Mouse (Mus musculus) ES-Bruce4 (cell line): ENCODE results near the gene Wwp2. TPM values are rescaled to one million over a fixed set of nuclear protein-coding genes. Genes with fewer than 3 reads are reported as not detected.

ENCODE experiments used
- H3K27ac ChIP-seq: 2 replicates; pipeline ENCODE4 v1.5.1; 2012; ENCODE audit warnings: low read length, inconsistent platforms; ENCODE audit not compliant: insufficient read depth
- H3K27me3 ChIP-seq: 2 replicates; pipeline ENCODE4 v1.6.1; 2012; ENCODE audit warnings: mild to moderate bottlenecking, low read length, inconsistent platforms; ENCODE audit not compliant: control insufficient read depth, poor library complexity, insufficient read depth, severe bottlenecking
- H3K36me3 ChIP-seq: 2 replicates; pipeline ENCODE4 v1.6.1; 2012; ENCODE audit warnings: inconsistent platforms, mild to moderate bottlenecking, low read length, moderate library complexity; ENCODE audit not compliant: control insufficient read depth, poor library complexity, insufficient read depth, severe bottlenecking
- H3K4me1 ChIP-seq: one replicate; pipeline ENCODE4 v1.8.1; 2011; ENCODE audit warnings: low read length; ENCODE audit not compliant: control insufficient read depth, insufficient read depth
- H3K4me3 ChIP-seq: 2 replicates; pipeline ENCODE4 v1.5.1; 2011; ENCODE audit warnings: low read depth, mild to moderate bottlenecking, low read length
- H3K9ac ChIP-seq: 2 replicates; pipeline ENCODE4 v1.6.1; 2012; ENCODE audit warnings: low read depth, mild to moderate bottlenecking, inconsistent platforms; ENCODE audit not compliant: poor library complexity, severe bottlenecking
- H3K9me3 ChIP-seq: replicated peaks from 2 replicates; pipeline ENCODE4 v1.6.1; 2012; ENCODE audit warnings: mild to moderate bottlenecking, low read length, inconsistent platforms; ENCODE audit not compliant: control insufficient read depth, poor library complexity, insufficient read depth, severe bottlenecking
- CTCF ChIP-seq: IDR thresholded peaks from one replicate; pipeline ENCODE4 v1.8.1; 2011; ENCODE audit warnings: low read depth, low read length
- EP300 ChIP-seq: IDR thresholded peaks from 2 replicates; pipeline ENCODE4 v1.6.1; 2011; ENCODE audit warnings: low read depth, low read length; ENCODE audit not compliant: insufficient read depth
- POLR2A ChIP-seq: IDR thresholded peaks from one replicate; pipeline ENCODE4 v1.8.1; 2011; ENCODE audit warnings: low read length; ENCODE audit not compliant: insufficient read depth
- polyA plus RNA-seq: library from polyadenylated mRNA; stranded (reverse); fragments of >200 nt; gene quantifications from 2 replicates; pipeline ENCODE4 v1.2.4, GENCODE M21; 2011; ENCODE audit warnings: low read depth; ENCODE audit not compliant: missing spikeins, insufficient read depth, insufficient read length

Wwp2 gene
- polyA plus RNA-seq, 1 experiment, result 48.7 TPM

DNA sequence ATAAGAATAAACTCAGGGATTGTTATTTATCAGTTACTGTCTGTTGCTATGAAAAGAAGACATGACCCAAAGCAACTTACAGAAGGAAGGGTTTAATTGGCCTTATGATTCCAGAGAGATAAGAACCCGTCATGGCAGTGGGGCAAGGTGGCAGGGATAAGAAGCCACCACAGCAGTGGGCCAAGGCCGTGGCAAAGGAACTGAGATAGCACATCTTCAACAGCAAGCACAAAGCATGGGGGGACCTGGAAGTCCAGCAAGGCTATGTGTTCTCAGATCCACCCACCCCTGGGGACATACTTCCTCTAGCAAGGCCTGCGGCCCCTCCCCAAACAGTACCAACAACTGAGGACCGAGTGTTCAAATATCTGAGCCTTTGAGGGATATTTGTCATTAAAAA is 141.5 kb downstream of the Wwp2 start:
- H3K36me3 ChIP-seq, result peaks cover 35% of the 10 kb centered on the region
- no peak overlapping the region for H3K4me3 ChIP-seq
- H3K9me3 ChIP-seq, result 0 out of 2 replicates have a peak, but pooled peaks cover 2% of the 10 kb centered on the region
- no peak overlapping the region for H3K27ac ChIP-seq
- no peak for TF ChIP-seq EP300
- TF ChIP-seq CTCF, result no peak
- no peak for TF ChIP-seq POLR2A
- H3K9ac ChIP-seq, result no peak overlapping the region
- H3K4me1 ChIP-seq, result no peaks in the 10 kb centered on the region
- H3K27me3 ChIP-seq, result no peaks in the 10 kb centered on the region

DNA sequence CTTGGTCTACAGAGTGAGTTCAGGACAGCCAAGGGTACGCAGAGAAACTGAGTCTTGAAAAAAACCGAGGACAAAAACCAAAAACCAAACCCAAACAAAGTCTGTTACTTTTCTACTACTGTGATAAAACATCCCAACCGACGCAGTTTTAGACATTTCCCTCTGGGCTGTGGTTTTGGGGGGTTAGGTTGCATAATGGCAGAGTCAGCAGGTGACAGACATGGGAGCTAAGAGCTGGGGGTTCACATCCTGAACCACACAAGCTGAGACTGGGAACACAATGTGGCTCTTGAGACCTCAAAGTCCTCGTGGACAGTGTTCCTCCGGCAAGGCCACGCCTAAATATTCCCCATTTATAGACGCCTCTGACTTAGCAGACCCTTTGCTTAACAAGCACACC is 142.0 kb downstream of the Wwp2 start:
- no peaks in the 10 kb centered on the region for H3K4me1 ChIP-seq
- no peak overlapping the region for H3K4me3 ChIP-seq
- 0 out of 2 replicates have a peak, but pooled peaks cover 2% of the 10 kb centered on the region for H3K9me3 ChIP-seq
- no peaks in the 10 kb centered on the region for H3K27me3 ChIP-seq
- no peak overlapping the region for H3K9ac ChIP-seq
- no peak overlapping the region for H3K27ac ChIP-seq
- H3K36me3 ChIP-seq, result peaks cover 40% of the 10 kb centered on the region
- TF ChIP-seq POLR2A (no peak), CTCF (no peak), EP300 (no peak)

DNA sequence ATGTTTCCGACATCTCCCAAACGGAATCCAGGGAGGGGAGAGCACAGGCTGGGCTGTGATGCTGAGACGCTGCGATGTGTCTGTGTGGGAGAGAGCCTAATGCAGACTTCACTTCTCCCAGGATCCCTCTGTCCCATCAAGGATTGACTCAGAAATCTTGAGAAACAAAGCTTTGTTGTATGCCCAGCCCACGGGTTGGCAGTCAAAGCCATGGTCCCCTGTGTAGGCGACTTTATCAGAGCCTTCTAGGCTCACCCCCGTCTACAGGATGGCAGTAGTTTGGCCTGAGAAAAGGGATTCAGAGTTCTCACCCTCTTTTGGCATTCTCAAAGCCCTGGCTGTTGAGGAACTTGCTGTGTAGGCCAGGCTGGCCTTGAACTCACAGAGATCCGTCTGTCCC is 142.4 kb downstream of the Wwp2 start:
- Histone ChIP-seq H3K27ac (no peak overlapping the region), H3K4me3 (no peak overlapping the region), H3K9me3 (0 out of 2 replicates have a peak, but pooled peaks cover 2% of the 10 kb centered on the region), H3K9ac (no peak overlapping the region), H3K4me1 (no peaks in the 10 kb centered on the region), H3K36me3 (peaks cover 44% of the 10 kb centered on the region), H3K27me3 (no peaks in the 10 kb centered on the region)
- no peak for TF ChIP-seq CTCF
- TF ChIP-seq POLR2A, result no peak
- TF ChIP-seq EP300, result no peak

DNA sequence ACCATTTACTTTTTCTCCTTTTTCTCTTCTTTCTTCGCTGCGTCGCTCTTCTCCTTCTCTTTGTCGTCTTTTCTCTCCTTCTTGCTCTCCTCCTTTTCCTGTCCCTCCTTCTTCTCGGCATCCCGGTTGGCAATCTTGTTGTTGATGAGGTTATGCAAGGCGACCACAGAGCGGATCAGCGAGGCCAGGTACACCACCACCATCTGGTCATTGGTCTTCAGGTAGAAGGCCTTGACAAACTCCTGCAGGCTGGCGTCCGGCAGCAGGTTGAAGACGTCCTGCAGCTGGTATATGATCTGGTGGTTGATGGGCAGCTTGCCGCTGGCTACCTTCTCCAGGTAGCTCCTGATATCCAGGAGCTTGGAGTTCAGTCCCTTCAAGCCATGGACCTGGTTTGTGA is 144.7 kb downstream of the Wwp2 start:
- Histone ChIP-seq H3K36me3 (peaks cover 67% of the 10 kb centered on the region), H3K9me3 (0 out of 2 replicates have a peak, but pooled peaks cover 2% of the 10 kb centered on the region), H3K4me1 (no peaks in the 10 kb centered on the region), H3K27me3 (no peaks in the 10 kb centered on the region), H3K27ac (no peak overlapping the region), H3K9ac (no peak overlapping the region), H3K4me3 (no peak overlapping the region)
- TF ChIP-seq POLR2A (no peak), EP300 (no peak), CTCF (no peak)

DNA sequence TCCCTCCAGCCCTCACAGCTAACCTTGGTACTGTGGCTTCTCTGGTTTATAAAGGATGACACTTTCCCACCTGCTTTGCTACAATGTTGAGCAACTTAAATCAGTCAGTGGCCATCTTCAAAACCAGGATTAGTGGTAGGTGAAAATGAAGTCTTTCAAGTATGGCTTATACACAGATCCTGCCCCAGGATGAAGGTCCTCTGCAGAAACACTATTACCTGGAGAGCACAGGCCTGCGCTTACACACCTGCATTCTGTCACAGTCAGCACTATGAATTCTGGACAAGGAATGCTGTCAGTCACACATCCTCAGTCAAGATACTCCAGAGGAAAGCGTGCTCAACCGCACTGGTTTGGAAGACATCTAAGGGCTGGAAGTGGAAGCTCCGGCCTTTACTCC is 145.4 kb downstream of the Wwp2 start:
- Histone ChIP-seq H3K27me3 (no peaks in the 10 kb centered on the region), H3K9me3 (0 out of 2 replicates have a peak, but pooled peaks cover 2% of the 10 kb centered on the region), H3K4me1 (no peaks in the 10 kb centered on the region), H3K36me3 (peaks cover 73% of the 10 kb centered on the region), H3K4me3 (no peak overlapping the region), H3K9ac (no peak overlapping the region), H3K27ac (no peak overlapping the region)
- TF ChIP-seq EP300 (no peak), POLR2A (no peak), CTCF (no peak)

DNA sequence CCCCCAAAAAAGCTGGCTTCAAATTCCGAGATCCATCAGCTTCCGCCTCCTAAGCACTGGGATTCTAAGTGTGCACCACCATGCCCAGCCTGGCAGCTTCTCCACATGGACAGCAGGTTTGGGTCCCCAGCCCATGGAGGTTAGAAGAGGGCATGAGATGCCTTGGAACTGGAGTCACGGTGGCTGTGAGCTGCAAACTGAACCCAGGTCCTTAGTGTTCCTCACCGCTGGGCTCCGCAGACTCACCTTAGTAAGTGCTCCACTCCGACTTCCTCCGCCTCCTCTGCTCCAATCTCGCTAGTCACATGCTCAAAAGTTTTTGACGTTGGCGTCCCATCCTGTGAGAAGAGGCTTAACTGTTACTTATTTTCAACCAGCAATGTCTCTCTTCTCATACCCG is 146.0 kb downstream of the Wwp2 start:
- Histone ChIP-seq H3K27ac (no peak overlapping the region), H3K9ac (no peak overlapping the region), H3K4me3 (no peak overlapping the region), H3K36me3 (peaks cover 75% of the 10 kb centered on the region), H3K9me3 (0 out of 2 replicates have a peak, but pooled peaks cover 2% of the 10 kb centered on the region), H3K27me3 (no peaks in the 10 kb centered on the region), H3K4me1 (no peaks in the 10 kb centered on the region)
- TF ChIP-seq CTCF (no peak), EP300 (no peak), POLR2A (no peak)
